Mouse (Mus musculus) embryonic facial prominence, embryonic 15.5 days (tissue): ENCODE results near the gene Ssbp2. TPM values are rescaled to one million over a fixed set of nuclear protein-coding genes. Genes with fewer than 3 reads are reported as not detected.

Source experiments
- ATAC-seq: fragments of 200-750 bp; cut with Nextera tagmentation; 2 replicates; pipeline ENCODE4 v1.8.0; 2017; ENCODE audit warnings: low read depth, moderate TSS enrichment; ENCODE audit not compliant: insufficient number of reproducible peaks, low FRiP score, low TSS enrichment
- H3K27ac ChIP-seq: fragments of 300-500 bp; sonication (generic); replicated peaks from 2 replicates; pipeline ENCODE4 v1.5.1; 2015; ENCODE audit warnings: mild to moderate bottlenecking, inconsistent platforms
- H3K27me3 ChIP-seq: fragments of 300-500 bp; sonication (generic); 2 replicates; pipeline ENCODE4 v1.6.1; 2015; ENCODE audit warnings: inconsistent platforms
- H3K36me3 ChIP-seq: fragments of 300-500 bp; sonication (generic); 2 replicates; pipeline ENCODE4 v1.6.1; 2015; ENCODE audit warnings: mild to moderate bottlenecking, inconsistent platforms
- H3K4me1 ChIP-seq: fragments of 300-500 bp; sonication (generic); 2 replicates; pipeline ENCODE4 v1.6.1; 2015; ENCODE audit warnings: inconsistent platforms
- H3K4me2 ChIP-seq: fragments of 300-500 bp; sonication (generic); replicated peaks from 2 replicates; pipeline ENCODE4 v1.6.1; 2015; ENCODE audit warnings: mild to moderate bottlenecking, inconsistent platforms
- H3K4me3 ChIP-seq: fragments of 300-500 bp; sonication (generic); replicated peaks from 2 replicates; pipeline ENCODE4 v1.5.1; 2015; ENCODE audit warnings: mild to moderate bottlenecking, inconsistent platforms
- H3K9ac ChIP-seq: fragments of 300-500 bp; sonication (generic); 2 replicates; pipeline ENCODE4 v1.6.1; 2015; ENCODE audit warnings: inconsistent platforms
- H3K9me3 ChIP-seq: fragments of 300-500 bp; sonication (generic); replicated peaks from 2 replicates; pipeline ENCODE4 v1.6.1; 2016; ENCODE audit warnings: inconsistent platforms
- WGBS: fragments of 180-500 bp; shearing (Covaris S2); methylation state at CpG from one replicate; pipeline ENCODE4 v1.1.7; 2015; 5-methylcytosine and 5-hydroxymethylcytosine counted together
- polyA plus RNA-seq: library from polyadenylated mRNA; unstranded; fragments of >200 nt; fragmentation: Nextera tagmentation; extraction: Ambion mirVana; gene quantifications from 2 replicates; pipeline ENCODE4 v1.2.1, GENCODE M21; 2015

Gene Ssbp2
- polyA plus RNA-seq, 1 experiment from 2014 or later: 193 TPM

- H3K4me1 ChIP-seq: no peaks in the 10 kb centered on the region
- no peak overlapping the region for H3K27ac ChIP-seq
- H3K4me3 ChIP-seq: no peak overlapping the region
- H3K27me3 ChIP-seq: no peaks in the 10 kb centered on the region
- H3K9me3 ChIP-seq: no peaks in the 10 kb centered on the region
- ATAC-seq: no peak
- H3K36me3 ChIP-seq: no peaks in the 10 kb centered on the region
- WGBS: 91% methylated on average over 2 of the region's 2 CpGs
- H3K4me2 ChIP-seq: no peak overlapping the region
- H3K9ac ChIP-seq: no peak overlapping the region
Measured at GRCm38 (mm10) chr13:91635957-91636356, 175.9 kb downstream of the Ssbp2 start.

GRCm38 (mm10) chr13:91636814-91637213 is 176.7 kb downstream of the Ssbp2 start:
- ATAC-seq: no peak; the same call in 1 of the 2 replicates
- H3K4me1 ChIP-seq: no peaks in the 10 kb centered on the region
- H3K27me3 ChIP-seq: no peaks in the 10 kb centered on the region
- no peak overlapping the region for H3K4me2 ChIP-seq
- no peaks in the 10 kb centered on the region for H3K36me3 ChIP-seq
- 19% methylated on average over 5 of the region's 5 CpGs for WGBS
- no peak overlapping the region for H3K9ac ChIP-seq
- H3K9me3 ChIP-seq: no peaks in the 10 kb centered on the region
- no peak overlapping the region for H3K4me3 ChIP-seq
- H3K27ac ChIP-seq: no peak overlapping the region

DNA sequence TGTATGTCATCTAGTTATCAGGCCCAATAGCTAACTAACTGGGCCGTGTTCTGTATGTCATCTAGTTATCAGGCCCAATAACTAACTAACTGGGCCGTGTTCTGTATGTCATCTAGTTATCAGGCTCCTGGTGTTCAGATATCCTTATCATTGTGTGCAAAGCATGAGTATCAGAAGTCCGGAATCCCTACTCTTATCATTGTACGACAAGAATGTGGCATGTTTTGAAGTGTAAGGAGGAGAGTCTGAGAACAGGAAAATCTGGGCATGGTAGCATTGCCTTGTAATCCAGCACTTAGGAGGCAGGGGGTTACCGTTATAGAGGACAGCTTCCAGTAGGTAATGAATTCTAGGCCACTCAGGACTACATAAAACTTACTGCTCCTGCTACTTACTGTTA is 178.8 kb downstream of the Ssbp2 start:
- no peaks in the 10 kb centered on the region for H3K27me3 ChIP-seq
- no peak for ATAC-seq
- H3K27ac ChIP-seq: no peak overlapping the region
- no peak overlapping the region for H3K9ac ChIP-seq
- no peaks in the 10 kb centered on the region for H3K36me3 ChIP-seq
- no peaks in the 10 kb centered on the region for H3K4me1 ChIP-seq
- H3K4me3 ChIP-seq: no peak overlapping the region
- no peaks in the 10 kb centered on the region for H3K9me3 ChIP-seq
- WGBS: 72% methylated on average over 5 of the region's 5 CpGs
- no peak overlapping the region for H3K4me2 ChIP-seq

DNA sequence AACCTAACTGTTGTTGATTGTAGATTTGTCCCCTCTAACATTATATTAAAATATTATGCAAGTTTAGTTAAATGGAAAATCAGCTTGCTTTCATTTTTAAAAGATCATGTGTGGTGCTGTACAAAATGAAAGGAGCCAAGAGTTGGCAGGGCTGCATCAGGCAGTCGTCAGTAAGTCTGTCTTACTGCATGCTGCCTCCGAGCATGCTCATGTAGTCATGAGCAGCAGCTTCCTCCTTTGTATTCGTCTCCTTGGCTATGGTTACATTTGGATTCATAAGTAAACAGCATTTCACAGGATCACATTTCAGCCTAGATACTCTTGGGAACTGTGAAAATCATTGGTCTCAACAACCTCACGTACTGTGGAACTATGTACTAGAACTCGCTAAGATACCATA is 180.1 kb downstream of the Ssbp2 start:
- no peak overlapping the region for H3K4me2 ChIP-seq
- no peaks in the 10 kb centered on the region for H3K9me3 ChIP-seq
- no peak overlapping the region for H3K9ac ChIP-seq
- 48% methylated on average over 5 of the region's 5 CpGs for WGBS
- H3K27ac ChIP-seq: no peak overlapping the region
- no peak for ATAC-seq
- H3K36me3 ChIP-seq: no peaks in the 10 kb centered on the region
- no peak overlapping the region for H3K4me3 ChIP-seq
- no peaks in the 10 kb centered on the region for H3K27me3 ChIP-seq
- H3K4me1 ChIP-seq: no peaks in the 10 kb centered on the region

GRCm38 (mm10) chr13:91648240-91648639 is 188.2 kb downstream of the Ssbp2 start:
- H3K36me3 ChIP-seq: 0 out of 2 replicates have a peak, but pooled peaks cover 4% of the 10 kb centered on the region
- H3K4me3 ChIP-seq: no peak overlapping the region
- no peak overlapping the region for H3K4me2 ChIP-seq
- no peaks in the 10 kb centered on the region for H3K9me3 ChIP-seq
- H3K4me1 ChIP-seq: no peaks in the 10 kb centered on the region
- ATAC-seq: no peak
- H3K27ac ChIP-seq: no peak overlapping the region
- H3K27me3 ChIP-seq: no peaks in the 10 kb centered on the region
- H3K9ac ChIP-seq: no peak overlapping the region
- WGBS: 38% methylated on average over 6 of the region's 6 CpGs

- no peaks in the 10 kb centered on the region for H3K4me1 ChIP-seq
- 59% methylated on average over 7 of the region's 7 CpGs for WGBS
- ATAC-seq: no peak
- H3K4me2 ChIP-seq: no peak overlapping the region
- H3K9me3 ChIP-seq: no peaks in the 10 kb centered on the region
- no peak overlapping the region for H3K27ac ChIP-seq
- H3K9ac ChIP-seq: no peak overlapping the region
- H3K36me3 ChIP-seq: 0 out of 2 replicates have a peak, but pooled peaks cover 4% of the 10 kb centered on the region
- H3K27me3 ChIP-seq: no peaks in the 10 kb centered on the region
- no peak overlapping the region for H3K4me3 ChIP-seq
Measured at GRCm38 (mm10) chr13:91649926-91650325, 189.8 kb downstream of the Ssbp2 start.

- ATAC-seq: no peak
- no peaks in the 10 kb centered on the region for H3K27me3 ChIP-seq
- 48% methylated on average over 5 of the region's 5 CpGs for WGBS
- H3K4me1 ChIP-seq: no peaks in the 10 kb centered on the region
- H3K4me3 ChIP-seq: no peak overlapping the region
- no peak overlapping the region for H3K9ac ChIP-seq
- no peak overlapping the region for H3K4me2 ChIP-seq
- no peaks in the 10 kb centered on the region for H3K9me3 ChIP-seq
- no peak overlapping the region for H3K27ac ChIP-seq
- H3K36me3 ChIP-seq: no peaks in the 10 kb centered on the region
Measured at GRCm38 (mm10) chr13:91661068-91661795, 201.1 kb downstream of the Ssbp2 start.

GRCm38 (mm10) chr13:91662751-91663150 is 202.7 kb downstream of the Ssbp2 start:
- no peak overlapping the region for H3K4me3 ChIP-seq
- 63% methylated on average over 2 of the region's 2 CpGs for WGBS
- peaks cover 5% of the 10 kb centered on the region; the same call in 1 of the 2 replicates for H3K36me3 ChIP-seq
- H3K4me2 ChIP-seq: no peak overlapping the region
- H3K27ac ChIP-seq: no peak overlapping the region
- H3K9me3 ChIP-seq: no peaks in the 10 kb centered on the region
- ATAC-seq: no peak
- H3K27me3 ChIP-seq: no peaks in the 10 kb centered on the region
- H3K9ac ChIP-seq: no peak overlapping the region
- H3K4me1 ChIP-seq: no peaks in the 10 kb centered on the region

DNA sequence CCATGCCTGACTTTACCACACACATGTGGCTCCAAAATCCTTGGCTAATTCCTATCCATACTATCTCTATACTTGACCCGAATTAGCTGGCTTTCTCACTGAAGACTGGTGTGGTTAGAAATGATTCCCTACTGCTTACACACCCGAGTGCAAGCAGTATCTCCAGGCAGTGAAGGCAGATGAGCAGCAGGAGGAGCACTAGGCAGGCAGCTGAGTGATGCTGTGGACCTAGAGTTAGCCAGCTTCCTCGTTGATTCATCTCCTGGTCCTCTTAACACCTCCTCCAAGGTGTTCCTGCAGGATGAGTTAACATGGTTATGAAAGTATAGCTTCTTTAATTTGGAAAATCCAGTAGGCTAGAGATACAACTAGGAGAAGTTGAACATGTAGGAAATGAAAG is 213.2 kb downstream of the Ssbp2 start:
- Histone ChIP-seq H3K4me1 (no peaks in the 10 kb centered on the region), H3K9ac (no peak overlapping the region), H3K27me3 (no peaks in the 10 kb centered on the region), H3K4me3 (no peak overlapping the region), H3K9me3 (no peaks in the 10 kb centered on the region), H3K27ac (no peak overlapping the region), H3K4me2 (no peak overlapping the region), H3K36me3 (peaks cover 7% of the 10 kb centered on the region; the same call in 1 of the 2 replicates)
- no peak for ATAC-seq
- WGBS: 79% methylated on average over 3 of the region's 3 CpGs

- Histone ChIP-seq H3K27ac (no peak overlapping the region), H3K4me2 (no peak overlapping the region), H3K4me3 (no peak overlapping the region), H3K9ac (no peak overlapping the region), H3K27me3 (no peaks in the 10 kb centered on the region), H3K9me3 (no peaks in the 10 kb centered on the region), H3K36me3 (no peaks in the 10 kb centered on the region), H3K4me1 (no peaks in the 10 kb centered on the region)
- no peak for ATAC-seq
- WGBS: 89% methylated on average over 8 of the region's 8 CpGs
Measured at GRCm38 (mm10) chr13:91680764-91681437, 220.8 kb downstream of the Ssbp2 start.

- H3K4me3 ChIP-seq: no peak overlapping the region
- ATAC-seq: no peak
- H3K36me3 ChIP-seq: peaks cover 2% of the 10 kb centered on the region; the same call in 1 of the 2 replicates
- H3K4me2 ChIP-seq: no peak overlapping the region
- no peak overlapping the region for H3K27ac ChIP-seq
- H3K4me1 ChIP-seq: no peaks in the 10 kb centered on the region
- no peaks in the 10 kb centered on the region for H3K9me3 ChIP-seq
- no peak overlapping the region for H3K9ac ChIP-seq
- no peaks in the 10 kb centered on the region for H3K27me3 ChIP-seq
- 91% methylated on average over 3 of the region's 3 CpGs for WGBS
Measured at GRCm38 (mm10) chr13:91681474-91681873, 221.4 kb downstream of the Ssbp2 start.
